Mouse (Mus musculus) liver, embryonic 15.5 days (tissue): Measurements from ENCODE around the gene Gm43064. TPM values are rescaled to one million over a fixed set of nuclear protein-coding genes. Genes with fewer than 3 reads are reported as not detected.
A peak's percentile ranks its signal among the peaks of the same experiment; 100 is the strongest.
"Not testable (repeated sequence)": the region's sequence is repeated elsewhere in the genome, so short reads cannot be mapped to it uniquely, and the experiment has no call there.

ENCODE experiments used
- ATAC-seq: fragments of 200-750 bp; cut with Nextera tagmentation; 2 replicates; pipeline ENCODE4 v1.8.0; 2017; ENCODE audit warnings: moderate number of reproducible peaks, mild to moderate bottlenecking, moderate library complexity; ENCODE audit not compliant: insufficient read depth
- H3K27ac ChIP-seq: fragments of 300-500 bp; sonication (generic); replicated peaks from 2 replicates; pipeline ENCODE4 v1.5.1; 2015; ENCODE audit warnings: mild to moderate bottlenecking, inconsistent platforms
- H3K27me3 ChIP-seq: fragments of 300-500 bp; sonication (generic); 2 replicates; pipeline ENCODE4 v1.6.1; 2015; ENCODE audit warnings: mild to moderate bottlenecking, inconsistent platforms
- H3K36me3 ChIP-seq: fragments of 300-500 bp; sonication (generic); replicated peaks from 2 replicates; pipeline ENCODE4 v1.6.1; 2015; ENCODE audit warnings: moderate library complexity, mild to moderate bottlenecking, inconsistent platforms
- H3K4me1 ChIP-seq: fragments of 300-500 bp; sonication (generic); replicated peaks from 2 replicates; pipeline ENCODE4 v1.6.1; 2015; ENCODE audit warnings: inconsistent platforms
- H3K4me2 ChIP-seq: fragments of 300-500 bp; sonication (generic); 2 replicates; pipeline ENCODE4 v1.6.1; 2015; ENCODE audit warnings: moderate library complexity, mild to moderate bottlenecking, inconsistent platforms
- H3K4me3 ChIP-seq: fragments of 300-500 bp; sonication (generic); replicated peaks from 2 replicates; pipeline ENCODE4 v1.5.1; 2015; ENCODE audit warnings: mild to moderate bottlenecking, inconsistent platforms
- H3K9ac ChIP-seq: fragments of 300-500 bp; sonication (generic); 2 replicates; pipeline ENCODE4 v1.6.1; 2015; ENCODE audit warnings: moderate library complexity, mild to moderate bottlenecking, inconsistent platforms
- H3K9me3 ChIP-seq: fragments of 300-500 bp; sonication (generic); replicated peaks from 2 replicates; pipeline ENCODE4 v1.6.1; 2016; ENCODE audit warnings: inconsistent platforms
- WGBS: fragments of 180-500 bp; shearing (Covaris S2); methylation state at CpG from one replicate; pipeline ENCODE4 v1.1.7; 2015; ENCODE audit warnings: mixed read lengths; ENCODE audit not compliant: insufficient replicate concordance; 5-methylcytosine and 5-hydroxymethylcytosine counted together
- polyA plus RNA-seq: library from polyadenylated mRNA; unstranded; fragments of >200 nt; fragmentation: Nextera tagmentation; extraction: Ambion mirVana; gene quantifications from 2 replicates; pipeline ENCODE4 v1.2.1, GENCODE M21; 2015

Gene Gm43064
- polyA plus RNA-seq, 1 experiment from 2014 or later, result 1.1 TPM

DNA sequence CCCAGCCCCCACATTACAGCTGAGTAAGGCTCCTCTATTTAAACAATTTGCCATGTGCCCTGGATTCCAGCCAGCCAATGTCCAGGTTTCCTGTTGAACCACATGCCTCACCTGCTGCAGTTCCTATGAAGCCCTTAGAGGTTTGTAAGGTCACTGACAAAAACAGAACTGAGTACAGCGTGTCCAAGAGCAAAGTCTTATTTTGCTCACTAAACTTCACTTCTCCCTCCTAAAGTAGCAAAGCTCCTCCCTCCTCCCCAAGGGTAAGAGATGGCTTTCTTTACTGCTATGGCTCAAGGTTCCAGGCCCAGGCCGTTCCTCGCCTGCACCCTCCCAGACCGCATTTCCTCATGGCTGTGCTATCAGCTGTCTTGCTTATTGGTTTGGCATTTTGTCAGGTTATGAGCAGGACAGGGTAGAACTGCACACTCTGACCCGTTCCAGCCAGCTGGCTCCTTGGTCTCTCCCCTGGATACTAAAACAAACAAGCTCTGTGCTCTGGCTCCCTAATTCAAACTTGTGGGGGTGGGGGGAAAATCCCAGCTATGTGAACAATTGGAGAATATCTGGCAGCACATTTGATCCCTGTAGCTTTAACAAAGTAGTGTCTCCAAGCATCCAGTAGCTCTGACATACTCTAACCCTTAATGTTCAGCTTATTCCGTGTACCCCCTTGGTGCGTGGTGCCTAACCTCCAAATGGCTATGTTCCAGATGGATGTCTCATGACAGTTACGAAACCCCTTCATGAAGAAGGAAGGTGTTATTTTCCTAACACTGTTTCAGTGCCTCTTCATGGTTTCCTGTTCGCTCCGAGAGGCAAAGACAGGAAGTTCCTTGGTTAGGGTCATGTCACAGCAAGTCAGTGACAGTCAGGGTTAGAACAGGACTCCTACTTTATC, 7.5 kb upstream of the Gm43064 start:
- Histone ChIP-seq H3K36me3 (peaks cover 51% of the 10 kb centered on the region), H3K9me3 (no peaks in the 10 kb centered on the region), H3K4me1 (peaks cover 87% of the 10 kb centered on the region), H3K27me3 (no peaks in the 10 kb centered on the region), H3K4me3 (0 out of 2 replicates have a peak overlapping the region, but pooled peaks have one; percentile 3), H3K9ac (peak overlapping the region; percentile 41; the same call in 1 of the 2 replicates), H3K27ac (peak overlapping the region; percentile 96), H3K4me2 (peak overlapping the region; percentile 42)
- ATAC-seq, result peak; percentile 73
- 9% methylated on average over 10 of the region's 10 CpGs for WGBS

- Histone ChIP-seq H3K9me3 (no peaks in the 10 kb centered on the region), H3K36me3 (peaks cover 57% of the 10 kb centered on the region), H3K27ac (peak overlapping the region; percentile 96), H3K27me3 (no peaks in the 10 kb centered on the region), H3K4me2 (no peak overlapping the region), H3K9ac (peak overlapping the region; percentile 26), H3K4me1 (peaks cover 89% of the 10 kb centered on the region), H3K4me3 (no peak overlapping the region)
- ATAC-seq, result no peak
- 44% methylated on average over 8 of the region's 8 CpGs for WGBS
Observed at GRCm38 (mm10) chr3:103802861-103803260, 6.5 kb upstream of the Gm43064 start.

DNA sequence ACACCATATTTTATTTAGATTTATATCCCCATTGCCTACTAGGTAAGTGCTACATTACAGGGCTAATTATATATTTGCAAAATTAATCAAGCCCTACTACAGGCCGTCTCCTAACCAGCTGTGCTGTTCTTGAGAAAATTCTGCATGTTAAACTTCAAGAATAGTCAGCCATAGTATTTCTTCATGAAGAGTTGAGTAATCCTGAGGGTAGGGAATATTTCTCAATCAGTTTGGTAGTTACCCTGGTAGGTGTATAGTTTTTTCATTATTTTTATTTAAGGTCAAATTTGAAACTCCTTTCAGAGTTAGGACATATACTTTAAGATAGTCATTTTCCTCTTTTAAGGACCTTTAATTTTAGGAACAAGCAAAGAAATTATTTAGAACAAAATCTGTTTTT, 3.7 kb upstream of the Gm43064 start:
- no peak overlapping the region for H3K4me3 ChIP-seq
- WGBS, result 80% methylated on average over 1 of the region's 1 CpGs
- H3K9me3 ChIP-seq, result no peaks in the 10 kb centered on the region
- H3K27me3 ChIP-seq, result no peaks in the 10 kb centered on the region
- H3K4me1 ChIP-seq, result peaks cover 77% of the 10 kb centered on the region
- peak overlapping the region; percentile 12; the same call in 1 of the 2 replicates for H3K9ac ChIP-seq
- H3K27ac ChIP-seq, result peak overlapping the region; percentile 79
- no peak for ATAC-seq
- H3K36me3 ChIP-seq, result peaks cover 56% of the 10 kb centered on the region
- H3K4me2 ChIP-seq, result 0 out of 2 replicates have a peak overlapping the region, but pooled peaks have one; percentile 11

DNA sequence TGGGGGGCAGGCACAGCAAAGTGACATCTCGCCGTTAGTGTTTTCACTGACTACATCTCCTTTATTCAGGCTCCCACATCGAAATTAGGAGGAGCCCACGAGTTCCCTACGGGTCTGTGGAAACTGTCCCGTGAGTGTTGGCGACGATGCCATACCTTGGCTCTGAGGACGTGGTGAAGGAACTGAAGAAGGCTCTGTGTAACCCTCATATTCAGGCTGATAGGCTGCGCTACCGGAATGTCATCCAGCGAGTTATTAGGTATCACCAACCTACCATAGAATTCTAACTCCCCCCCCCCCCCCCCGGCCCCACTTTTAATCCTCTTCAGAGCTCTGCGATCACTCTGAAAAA, 402 bp downstream of the Gm43064 start:
- peak overlapping the region; percentile 90 for H3K9ac ChIP-seq
- peak; percentile 60 for ATAC-seq
- H3K27me3 ChIP-seq, result no peaks in the 10 kb centered on the region
- H3K4me3 ChIP-seq, result peak overlapping the region; percentile 89
- WGBS, result 3% methylated on average over 14 of the region's 14 CpGs
- no peaks in the 10 kb centered on the region for H3K9me3 ChIP-seq
- H3K36me3 ChIP-seq, result peaks cover 52% of the 10 kb centered on the region
- H3K4me1 ChIP-seq, result peaks cover 54% of the 10 kb centered on the region
- peak overlapping the region; percentile 70 for H3K4me2 ChIP-seq
- peak overlapping the region; percentile 98 for H3K27ac ChIP-seq

DNA sequence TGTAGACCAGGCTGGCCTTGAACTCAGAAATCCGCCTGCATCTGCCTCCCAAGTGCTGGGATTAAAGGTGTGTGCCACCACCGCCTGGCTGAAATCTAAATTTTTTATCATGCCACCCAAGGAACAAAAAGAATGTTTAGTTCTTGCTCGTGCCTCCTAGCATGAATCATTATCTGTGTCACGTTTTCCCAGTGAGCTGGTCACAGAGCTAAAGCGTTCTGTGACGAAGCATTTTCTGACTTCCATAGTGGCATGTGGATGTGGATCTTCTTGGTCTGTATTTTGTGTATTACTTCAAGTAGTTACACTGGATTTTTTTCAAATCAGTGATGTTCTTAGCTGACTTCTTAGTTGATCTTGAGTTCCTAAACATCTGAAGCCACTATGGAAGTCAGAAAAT, 1.6 kb downstream of the Gm43064 start:
- 62% methylated on average over 6 of the region's 6 CpGs for WGBS
- Histone ChIP-seq H3K9ac (peak overlapping the region; percentile 90; the same call in 1 of the 2 replicates), H3K27me3 (no peaks in the 10 kb centered on the region), H3K4me3 (peak overlapping the region; percentile 89), H3K27ac (peak overlapping the region; percentile 98), H3K9me3 (no peaks in the 10 kb centered on the region), H3K36me3 (peaks cover 52% of the 10 kb centered on the region), H3K4me1 (peaks cover 45% of the 10 kb centered on the region), H3K4me2 (peak overlapping the region; percentile 70)
- no peak for ATAC-seq

- Histone ChIP-seq H3K9me3 (no peaks in the 10 kb centered on the region), H3K36me3 (peaks cover 11% of the 10 kb centered on the region), H3K27me3 (no peaks in the 10 kb centered on the region), H3K4me2 (no peak overlapping the region), H3K27ac (no peak overlapping the region), H3K9ac (no peak overlapping the region), H3K4me1 (peaks cover 12% of the 10 kb centered on the region), H3K4me3 (no peak overlapping the region)
- ATAC-seq, result no peak
Observed at GRCm38 (mm10) chr3:103827548-103827947, 18.2 kb downstream of the Gm43064 start.

DNA sequence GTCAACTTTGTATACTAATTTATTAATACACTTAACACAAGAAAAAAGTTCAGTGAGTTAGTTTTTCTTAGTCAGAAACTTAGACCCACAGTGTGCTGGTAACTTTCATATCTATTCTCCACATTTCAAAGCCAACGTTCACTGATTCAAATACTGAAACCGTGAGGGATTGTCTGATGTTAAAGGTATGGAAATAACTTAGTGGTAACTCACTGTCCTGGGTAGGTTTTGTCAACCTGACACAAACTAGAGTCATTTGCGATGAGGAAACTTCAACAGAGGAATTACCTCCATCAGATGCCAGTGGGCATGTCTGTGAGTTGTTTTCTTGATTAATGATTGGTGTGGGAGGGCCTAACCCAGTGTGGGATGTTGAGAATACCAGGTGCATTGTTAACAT, 19.7 kb downstream of the Gm43064 start:
- Histone ChIP-seq H3K27ac (no peak overlapping the region), H3K9ac (no peak overlapping the region), H3K4me3 (no peak overlapping the region), H3K27me3 (no peaks in the 10 kb centered on the region), H3K36me3 (no peaks in the 10 kb centered on the region), H3K9me3 (no peaks in the 10 kb centered on the region), H3K4me1 (peaks cover 19% of the 10 kb centered on the region), H3K4me2 (no peak overlapping the region)
- no peak for ATAC-seq
- 81% methylated on average over 3 of the region's 3 CpGs for WGBS

- not testable (repeated sequence) for H3K36me3 ChIP-seq, H3K9me3 ChIP-seq, H3K9ac ChIP-seq, H3K27me3 ChIP-seq, ATAC-seq, H3K4me2 ChIP-seq, H3K27ac ChIP-seq, H3K4me3 ChIP-seq
- peaks cover 19% of the 10 kb centered on the region for H3K4me1 ChIP-seq
- whole genome bisulfite sequencing, result 74% methylated on average over 1 of the region's 1 CpGs
Observed at GRCm38 (mm10) chr3:103830681-103831080, 21.3 kb downstream of the Gm43064 start.

DNA sequence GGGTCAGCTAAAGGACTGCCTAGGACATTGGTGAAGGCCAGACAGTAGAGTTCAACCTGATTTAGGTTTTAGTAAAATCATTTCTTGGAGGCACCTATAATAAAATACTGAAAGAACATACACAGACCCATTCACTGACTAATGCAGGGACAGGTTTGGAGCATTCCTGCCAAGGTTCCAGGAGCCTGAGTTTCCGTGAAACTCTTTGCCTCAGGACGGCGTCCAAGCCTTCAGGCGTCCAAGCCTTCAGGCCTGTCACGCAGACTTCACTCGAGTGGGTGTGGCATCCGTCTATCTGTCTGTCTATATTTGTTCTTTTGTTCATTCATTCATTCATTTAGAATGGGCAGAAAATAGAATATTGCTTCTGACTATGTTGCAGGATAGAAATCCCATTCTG, 21.8 kb downstream of the Gm43064 start:
- H3K36me3 ChIP-seq, result no peaks in the 10 kb centered on the region
- no peak for ATAC-seq
- peaks cover 19% of the 10 kb centered on the region for H3K4me1 ChIP-seq
- no peaks in the 10 kb centered on the region for H3K9me3 ChIP-seq
- no peaks in the 10 kb centered on the region for H3K27me3 ChIP-seq
- no peak overlapping the region for H3K9ac ChIP-seq
- no peak overlapping the region for H3K4me3 ChIP-seq
- WGBS, result 66% methylated on average over 7 of the region's 7 CpGs
- no peak overlapping the region for H3K4me2 ChIP-seq
- no peak overlapping the region for H3K27ac ChIP-seq

- no peak within 1 kb of the TSS for H3K9ac ChIP-seq
- H3K27me3 ChIP-seq, result no peaks in the 10 kb centered on the region
- H3K4me1 ChIP-seq, result peaks cover 19% of the 10 kb centered on the region
- H3K27ac ChIP-seq, result peak within 1 kb of the TSS; percentile 16; the same call in 1 of the 2 replicates
- H3K4me2 ChIP-seq, result peak within 1 kb of the TSS; percentile 29
- H3K4me3 ChIP-seq, result no peak within 1 kb of the TSS
- no peaks in the 10 kb centered on the region for H3K9me3 ChIP-seq
- ATAC-seq, result peak; percentile 56; the same call in 1 of the 2 replicates
- H3K36me3 ChIP-seq, result no peaks in the 10 kb centered on the region
Observed at GRCm38 (mm10) chr3:103832426-103832825, 23.1 kb downstream of the Gm43064 start, which contains the start of gene Bcl2l15. Gene Bcl2l15, plus strand, starts transcription at chr3:103832601.

GRCm38 (mm10) chr3:103834001-103834400, 24.6 kb downstream of the Gm43064 start:
- Histone ChIP-seq H3K4me3 (no peak overlapping the region), H3K27ac (no peak overlapping the region), H3K4me2 (no peak overlapping the region), H3K36me3 (no peaks in the 10 kb centered on the region), H3K9ac (no peak overlapping the region), H3K4me1 (peaks cover 19% of the 10 kb centered on the region), H3K27me3 (no peaks in the 10 kb centered on the region), H3K9me3 (no peaks in the 10 kb centered on the region)
- 82% methylated on average over 2 of the region's 2 CpGs for WGBS
- ATAC-seq, result no peak
